Mouse (Mus musculus) forebrain, postnatal 0 days (tissue): ENCODE measurements around the gene Srxn1. TPM values are rescaled to one million over a fixed set of nuclear protein-coding genes. Genes with fewer than 3 reads are reported as not detected.

Source experiments
- ATAC-seq: fragments of 200-750 bp; cut with Nextera tagmentation; 2 replicates; pipeline ENCODE4 v1.8.0; 2017; ENCODE audit warnings: mild to moderate bottlenecking, moderate library complexity
- DNase-seq: peaks from one replicate; pipeline ENCODE4 v3.0.0-alpha.2; 2015
- H3K27ac ChIP-seq: fragments of 300-500 bp; sonication (generic); 2 replicates; pipeline ENCODE4 v1.5.1; 2014; ENCODE audit warnings: low read depth, mild to moderate bottlenecking, antibody characterized with exemption, low read length, moderate library complexity, mixed read lengths
- H3K27me3 ChIP-seq: fragments of 300-500 bp; sonication (generic); 2 replicates; pipeline ENCODE4 v1.6.1; 2014; ENCODE audit warnings: mild to moderate bottlenecking, low read length, mixed read lengths; ENCODE audit not compliant: insufficient read depth
- H3K36me3 ChIP-seq: fragments of 300-500 bp; sonication (generic); 2 replicates; pipeline ENCODE4 v1.6.1; 2014; ENCODE audit warnings: mild to moderate bottlenecking, moderate library complexity; ENCODE audit not compliant: insufficient read depth
- H3K4me1 ChIP-seq: fragments of 300-500 bp; sonication (generic); 2 replicates; pipeline ENCODE4 v1.6.1; 2014; ENCODE audit warnings: antibody characterized with exemption; ENCODE audit not compliant: insufficient read depth
- H3K4me2 ChIP-seq: fragments of 300-500 bp; sonication (generic); 2 replicates; pipeline ENCODE4 v1.6.1; 2014; ENCODE audit warnings: low read depth, mild to moderate bottlenecking, moderate library complexity
- H3K4me3 ChIP-seq: fragments of 300-500 bp; sonication (generic); 2 replicates; pipeline ENCODE4 v1.5.1; 2014; ENCODE audit warnings: low read depth, low read length, mixed read lengths
- H3K9ac ChIP-seq: fragments of 300-500 bp; sonication (generic); 2 replicates; pipeline ENCODE4 v1.6.1; 2014; ENCODE audit warnings: mild to moderate bottlenecking
- H3K9me3 ChIP-seq: fragments of 300-500 bp; sonication (generic); 2 replicates; pipeline ENCODE4 v1.6.1; 2016; ENCODE audit warnings: low read length
- CTCF ChIP-seq: sonication (generic); IDR thresholded peaks from 2 replicates; pipeline ENCODE4 v1.5.1; 2016; ENCODE audit warnings: antibody characterized with exemption, control low read depth, low read depth
- WGBS: fragments of 180-500 bp; shearing (Covaris S2); extraction: QIAGEN DNeasy Blood & Tissue Kit; methylation state at CpG from one replicate; pipeline ENCODE4 v1.1.7; 2014; 5-methylcytosine and 5-hydroxymethylcytosine counted together
- polyA plus RNA-seq: library from polyadenylated mRNA; unstranded; fragments of >200 nt; fragmentation: Nextera tagmentation; extraction: Ambion mirVana; gene quantifications from 2 replicates; pipeline ENCODE4 v1.2.1, GENCODE M21; 2015
- total RNA-seq: library from RNA; depleted of rRNA; stranded (reverse); fragments of >200 nt; gene quantifications from 2 replicates; pipeline ENCODE4 v1.2.3, GENCODE M21; 2014

Srxn1 gene
- total and polyA plus RNA-seq, 2 experiments from 2014 or later, result 16.4 to 18.4 TPM

- Histone ChIP-seq H3K27ac (no peak overlapping the region), H3K36me3 (peaks cover 23% of the 10 kb centered on the region), H3K9me3 (no peaks in the 10 kb centered on the region), H3K4me3 (no peak overlapping the region), H3K27me3 (no peaks in the 10 kb centered on the region; the same call in 1 of the 2 replicates), H3K4me2 (no peak overlapping the region), H3K4me1 (peaks cover 10% of the 10 kb centered on the region), H3K9ac (no peak overlapping the region)
- ATAC-seq (no peak), DNase-seq (no peak)
- WGBS, result 67% methylated on average over 5 of the region's 5 CpGs
- no peak for TF ChIP-seq CTCF
Observed at GRCm38 (mm10) chr2:152089581-152089980, 15.7 kb upstream of the Srxn1 start.

GRCm38 (mm10) chr2:152090486-152090885, 14.8 kb upstream of the Srxn1 start:
- 84% methylated on average over 5 of the region's 5 CpGs for WGBS
- Histone ChIP-seq H3K27ac (no peak overlapping the region), H3K9me3 (no peaks in the 10 kb centered on the region), H3K4me2 (no peak overlapping the region), H3K9ac (no peak overlapping the region), H3K36me3 (peaks cover 23% of the 10 kb centered on the region), H3K4me1 (peaks cover 8% of the 10 kb centered on the region), H3K4me3 (no peak overlapping the region), H3K27me3 (no peaks in the 10 kb centered on the region; the same call in 1 of the 2 replicates)
- TF ChIP-seq CTCF, result no peak
- no peak for DNase-seq
- ATAC-seq, result no peak

- H3K9ac ChIP-seq, result no peak overlapping the region
- TF ChIP-seq CTCF, result no peak
- H3K9me3 ChIP-seq, result no peaks in the 10 kb centered on the region
- H3K27me3 ChIP-seq, result no peaks in the 10 kb centered on the region; the same call in 1 of the 2 replicates
- H3K4me3 ChIP-seq, result no peak overlapping the region
- H3K27ac ChIP-seq, result no peak overlapping the region
- ATAC-seq, result no peak
- DNase-seq, result no peak
- H3K36me3 ChIP-seq, result peaks cover 23% of the 10 kb centered on the region
- H3K4me1 ChIP-seq, result peaks cover 8% of the 10 kb centered on the region
- 20% methylated on average over 12 of the region's 12 CpGs for WGBS
- no peak overlapping the region for H3K4me2 ChIP-seq
Observed at GRCm38 (mm10) chr2:152091342-152092056, 13.8 kb upstream of the Srxn1 start.

- H3K9me3 ChIP-seq, result no peaks in the 10 kb centered on the region
- ATAC-seq, result peak; percentile 21
- WGBS, result 9% methylated on average over 43 of the region's 45 CpGs
- H3K4me1 ChIP-seq, result no peaks in the 10 kb centered on the region
- peak overlapping the region; percentile 37 for H3K4me3 ChIP-seq
- peak; percentile 42 for TF ChIP-seq CTCF
- no peaks in the 10 kb centered on the region; the same call in 1 of the 2 replicates for H3K27me3 ChIP-seq
- H3K36me3 ChIP-seq, result peaks cover 18% of the 10 kb centered on the region
- 0 out of 2 replicates have a peak overlapping the region, but pooled peaks have one; percentile 30 for H3K27ac ChIP-seq
- DNase-seq, result no peak
- H3K9ac ChIP-seq, result peak overlapping the region; percentile 41
- peak overlapping the region; percentile 43 for H3K4me2 ChIP-seq
Observed at GRCm38 (mm10) chr2:152092927-152093326, 12.4 kb upstream of the Srxn1 start.

- DNase-seq, result peak; percentile 83
- Histone ChIP-seq H3K9me3 (no peaks in the 10 kb centered on the region), H3K36me3 (peaks cover 15% of the 10 kb centered on the region; the same call in 1 of the 2 replicates), H3K4me2 (peak overlapping the region; percentile 43), H3K9ac (peak overlapping the region; percentile 41), H3K4me3 (peak overlapping the region; percentile 37), H3K27me3 (no peaks in the 10 kb centered on the region; the same call in 1 of the 2 replicates), H3K4me1 (no peaks in the 10 kb centered on the region), H3K27ac (0 out of 2 replicates have a peak overlapping the region, but pooled peaks have one; percentile 30)
- peak; percentile 45 for ATAC-seq
- 2% methylated on average over 58 of the region's 60 CpGs for WGBS
- TF ChIP-seq CTCF, result no peak
Observed at GRCm38 (mm10) chr2:152093356-152093792, 11.9 kb upstream of the Srxn1 start.

GRCm38 (mm10) chr2:152094856-152095545, 10.3 kb upstream of the Srxn1 start:
- 18% methylated on average over 29 of the region's 29 CpGs for WGBS
- DNase-seq, result no peak
- Histone ChIP-seq H3K4me1 (no peaks in the 10 kb centered on the region), H3K36me3 (peaks cover 12% of the 10 kb centered on the region; the same call in 1 of the 2 replicates), H3K27me3 (no peaks in the 10 kb centered on the region; the same call in 1 of the 2 replicates), H3K9ac (no peak overlapping the region), H3K9me3 (no peaks in the 10 kb centered on the region), H3K27ac (no peak overlapping the region), H3K4me3 (no peak overlapping the region), H3K4me2 (no peak overlapping the region)
- no peak for ATAC-seq
- TF ChIP-seq CTCF, result no peak

- H3K27me3 ChIP-seq, result no peaks in the 10 kb centered on the region; the same call in 1 of the 2 replicates
- H3K9ac ChIP-seq, result no peak overlapping the region
- no peak overlapping the region for H3K27ac ChIP-seq
- no peak overlapping the region for H3K4me3 ChIP-seq
- H3K36me3 ChIP-seq, result peaks cover 7% of the 10 kb centered on the region; the same call in 1 of the 2 replicates
- no peaks in the 10 kb centered on the region for H3K9me3 ChIP-seq
- DNase-seq, result no peak
- whole genome bisulfite sequencing, result 63% methylated on average over 2 of the region's 2 CpGs
- ATAC-seq, result no peak
- no peak overlapping the region for H3K4me2 ChIP-seq
- H3K4me1 ChIP-seq, result no peaks in the 10 kb centered on the region
- TF ChIP-seq CTCF, result no peak
Observed at GRCm38 (mm10) chr2:152096922-152097321, 8.4 kb upstream of the Srxn1 start.
